Mouse (Mus musculus) forebrain, embryonic 13.5 days (tissue): ENCODE data around the gene Irf3. TPM values are rescaled to one million over a fixed set of nuclear protein-coding genes. Genes with fewer than 3 reads are reported as not detected.

ENCODE experiments used
- ATAC-seq: fragments of 200-750 bp; cut with Nextera tagmentation; 2 replicates; pipeline ENCODE4 v1.8.0; 2017
- H3K27ac ChIP-seq: fragments of 300-500 bp; sonication (generic); 2 replicates; pipeline ENCODE4 v1.5.1; 2015; ENCODE audit warnings: inconsistent platforms, mild to moderate bottlenecking, moderate library complexity
- H3K27me3 ChIP-seq: fragments of 300-500 bp; sonication (generic); 2 replicates; pipeline ENCODE4 v1.6.1; 2015; ENCODE audit warnings: mild to moderate bottlenecking, inconsistent platforms
- H3K36me3 ChIP-seq: fragments of 300-500 bp; sonication (generic); 2 replicates; pipeline ENCODE4 v1.6.1; 2015; ENCODE audit warnings: mild to moderate bottlenecking, inconsistent platforms; ENCODE audit not compliant: poor library complexity, severe bottlenecking
- H3K4me1 ChIP-seq: fragments of 300-500 bp; sonication (generic); 2 replicates; pipeline ENCODE4 v1.6.1; 2015; ENCODE audit warnings: inconsistent platforms
- H3K4me2 ChIP-seq: fragments of 300-500 bp; sonication (generic); 2 replicates; pipeline ENCODE4 v1.6.1; 2015; ENCODE audit warnings: inconsistent platforms, mild to moderate bottlenecking, moderate library complexity
- H3K4me3 ChIP-seq: fragments of 300-500 bp; sonication (generic); 2 replicates; pipeline ENCODE4 v1.5.1; 2015; ENCODE audit warnings: mild to moderate bottlenecking, inconsistent platforms
- H3K9ac ChIP-seq: fragments of 300-500 bp; sonication (generic); 2 replicates; pipeline ENCODE4 v1.6.1; 2015; ENCODE audit warnings: mild to moderate bottlenecking, inconsistent platforms
- H3K9me3 ChIP-seq: fragments of 300-500 bp; sonication (generic); replicated peaks from 2 replicates; pipeline ENCODE4 v1.6.1; 2016; ENCODE audit warnings: inconsistent platforms
- WGBS: fragments of 180-500 bp; shearing (Covaris S2); methylation state at CpG from one replicate; pipeline ENCODE4 v1.1.7; 2015; 5-methylcytosine and 5-hydroxymethylcytosine counted together
- polyA plus RNA-seq: library from polyadenylated mRNA; unstranded; fragments of >200 nt; fragmentation: Nextera tagmentation; extraction: Ambion mirVana; gene quantifications from 2 replicates; pipeline ENCODE4 v1.2.1, GENCODE M21; 2015

Irf3 gene
- polyA plus RNA-seq, 1 experiment from 2014 or later = 67.9 TPM

DNA sequence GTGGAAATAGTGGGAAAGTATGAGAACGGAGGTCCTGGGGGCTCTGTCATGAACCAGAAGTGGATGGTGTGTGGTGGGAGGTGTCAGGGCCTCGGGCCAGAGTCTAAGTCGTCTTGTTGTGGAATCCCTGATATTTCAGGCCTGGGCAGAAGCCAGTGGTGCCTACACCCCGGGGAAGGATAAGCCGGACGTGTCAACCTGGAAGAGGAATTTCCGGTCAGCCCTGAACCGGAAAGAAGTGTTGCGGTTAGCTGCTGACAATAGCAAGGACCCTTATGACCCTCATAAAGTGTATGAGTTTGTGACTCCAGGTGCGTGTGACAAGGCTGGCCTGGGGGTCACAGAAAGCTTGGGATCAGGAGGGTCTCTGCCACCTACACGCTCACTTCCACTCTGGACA lies 2.3 kb downstream of the Irf3 start:
- Histone ChIP-seq H3K9me3 (no peaks in the 10 kb centered on the region), H3K4me2 (no peak overlapping the region), H3K4me1 (peaks cover 33% of the 10 kb centered on the region), H3K36me3 (peaks cover 62% of the 10 kb centered on the region), H3K4me3 (no peak overlapping the region), H3K27ac (no peak overlapping the region), H3K9ac (no peak overlapping the region), H3K27me3 (no peaks in the 10 kb centered on the region)
- 87% methylated on average over 11 of the region's 11 CpGs for WGBS
- no peak for ATAC-seq

DNA sequence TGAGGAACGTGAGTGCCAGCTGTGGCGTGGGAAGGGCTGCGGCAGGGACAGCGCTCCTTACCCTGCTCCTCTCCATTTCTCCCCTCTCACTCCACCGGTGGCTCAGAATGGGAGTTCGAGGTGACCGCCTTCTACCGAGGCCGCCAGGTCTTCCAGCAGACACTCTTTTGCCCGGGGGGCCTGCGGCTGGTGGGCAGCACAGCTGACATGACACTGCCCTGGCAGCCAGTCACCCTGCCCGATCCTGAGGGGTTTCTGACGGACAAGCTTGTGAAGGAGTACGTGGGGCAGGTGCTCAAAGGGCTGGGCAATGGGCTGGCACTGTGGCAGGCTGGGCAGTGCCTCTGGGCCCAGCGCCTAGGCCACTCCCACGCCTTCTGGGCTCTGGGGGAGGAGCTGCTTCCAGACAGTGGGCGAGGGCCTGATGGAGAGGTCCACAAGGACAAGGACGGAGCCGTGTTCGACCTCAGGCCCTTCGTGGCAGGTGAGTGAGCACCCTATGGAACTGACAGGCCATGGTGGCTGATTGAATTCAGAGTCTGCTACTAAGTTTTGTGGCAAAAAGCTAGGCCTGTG lies 3.2 kb downstream of the Irf3 start:
- 82% methylated on average over 21 of the region's 21 CpGs for WGBS
- H3K36me3 ChIP-seq = peaks cover 62% of the 10 kb centered on the region
- no peaks in the 10 kb centered on the region for H3K9me3 ChIP-seq
- no peak for ATAC-seq
- no peak overlapping the region for H3K4me3 ChIP-seq
- no peak overlapping the region; the same call in 1 of the 2 replicates for H3K9ac ChIP-seq
- no peak overlapping the region for H3K4me2 ChIP-seq
- peaks cover 32% of the 10 kb centered on the region for H3K4me1 ChIP-seq
- H3K27ac ChIP-seq = no peak overlapping the region
- no peaks in the 10 kb centered on the region for H3K27me3 ChIP-seq

DNA sequence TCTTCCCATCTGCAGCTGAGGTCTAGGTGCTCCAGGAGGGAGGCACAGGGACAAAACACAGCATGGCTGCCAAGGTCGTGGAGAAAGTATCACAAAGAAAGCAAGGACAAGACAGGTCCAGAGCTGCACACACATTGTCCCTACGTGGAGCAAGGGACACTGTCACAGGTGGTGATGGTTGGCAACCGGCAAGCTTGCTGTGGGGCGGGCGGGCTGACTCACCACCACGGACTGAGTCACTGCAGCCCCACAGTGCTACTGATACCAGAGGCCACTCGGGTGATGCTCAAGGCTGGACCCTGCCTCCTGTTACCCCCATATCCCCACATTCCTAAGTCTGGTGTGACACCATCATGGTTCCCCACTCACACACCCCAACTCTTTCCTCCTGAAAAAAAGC lies 5.0 kb downstream of the Irf3 start:
- Histone ChIP-seq H3K27me3 (no peaks in the 10 kb centered on the region), H3K4me1 (peaks cover 18% of the 10 kb centered on the region), H3K36me3 (peaks cover 79% of the 10 kb centered on the region), H3K27ac (no peak overlapping the region), H3K9me3 (no peaks in the 10 kb centered on the region), H3K4me2 (no peak overlapping the region), H3K4me3 (no peak overlapping the region), H3K9ac (no peak overlapping the region)
- ATAC-seq = no peak
- WGBS = 91% methylated on average over 7 of the region's 7 CpGs

DNA sequence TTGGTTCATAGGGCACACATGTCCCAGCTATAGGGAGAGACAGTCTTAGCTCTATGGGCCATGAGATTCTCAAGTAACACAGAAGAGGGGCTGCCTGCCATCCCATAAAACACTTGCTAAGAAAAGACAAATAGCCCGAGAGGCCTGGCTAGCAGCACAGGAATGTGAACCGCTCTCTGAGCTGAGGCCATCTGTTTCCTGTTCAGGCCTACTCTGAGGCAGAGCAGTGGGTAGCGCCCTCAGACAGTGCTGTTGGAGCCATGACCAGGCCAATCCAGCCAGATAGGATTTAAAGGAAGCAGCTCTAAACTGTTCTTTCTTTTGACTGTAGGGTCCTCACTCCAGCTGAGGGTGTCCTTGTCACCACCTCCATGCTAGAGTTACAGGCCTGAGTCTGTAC lies 7.1 kb downstream of the Irf3 start:
- Histone ChIP-seq H3K36me3 (peaks cover 100% of the 10 kb centered on the region), H3K4me2 (no peak overlapping the region), H3K4me3 (no peak overlapping the region), H3K9me3 (no peaks in the 10 kb centered on the region), H3K9ac (no peak overlapping the region), H3K4me1 (peaks cover 2% of the 10 kb centered on the region), H3K27me3 (no peaks in the 10 kb centered on the region), H3K27ac (no peak overlapping the region)
- 92% methylated on average over 3 of the region's 3 CpGs for WGBS
- ATAC-seq = no peak

DNA sequence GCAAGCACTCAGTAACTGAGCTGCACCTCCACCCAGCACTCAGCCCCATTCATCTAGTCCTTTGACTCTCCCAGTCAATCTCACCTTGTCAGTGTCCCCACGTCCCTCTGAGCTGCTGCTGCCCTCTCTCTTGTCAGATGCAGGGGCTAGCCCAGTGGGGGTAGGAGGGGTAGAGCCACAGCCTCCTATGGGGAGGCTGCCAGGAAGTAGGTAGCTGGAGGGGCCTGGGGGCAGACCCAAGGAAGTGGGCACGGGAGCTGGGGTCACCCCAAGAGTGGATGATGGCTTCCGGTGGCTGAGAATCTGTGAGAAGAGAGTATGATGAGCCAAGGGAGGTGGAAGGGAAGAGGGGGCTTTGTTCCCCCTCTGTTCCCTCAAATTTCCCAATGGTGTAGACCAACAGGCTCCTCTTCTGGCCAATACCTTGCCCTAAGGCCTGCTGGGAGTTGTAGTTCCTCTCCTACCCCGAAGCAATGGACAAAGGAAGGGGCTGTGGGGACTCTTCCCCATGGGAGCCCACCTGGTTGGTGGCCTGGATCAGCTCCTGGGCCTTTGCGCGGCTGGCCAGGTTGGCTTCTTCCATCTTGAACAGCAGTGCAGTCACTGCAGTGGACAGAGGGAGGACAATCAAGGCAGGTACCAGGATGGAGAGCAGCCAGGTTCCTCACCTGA lies 8.0 kb downstream of the Irf3 start:
- WGBS = 91% methylated on average over 6 of the region's 6 CpGs
- Histone ChIP-seq H3K9me3 (no peaks in the 10 kb centered on the region), H3K9ac (no peak overlapping the region), H3K36me3 (peaks cover 100% of the 10 kb centered on the region), H3K27me3 (no peaks in the 10 kb centered on the region), H3K4me1 (peaks cover 2% of the 10 kb centered on the region; the same call in 1 of the 2 replicates), H3K4me2 (no peak overlapping the region), H3K27ac (no peak overlapping the region), H3K4me3 (no peak overlapping the region)
- no peak for ATAC-seq

DNA sequence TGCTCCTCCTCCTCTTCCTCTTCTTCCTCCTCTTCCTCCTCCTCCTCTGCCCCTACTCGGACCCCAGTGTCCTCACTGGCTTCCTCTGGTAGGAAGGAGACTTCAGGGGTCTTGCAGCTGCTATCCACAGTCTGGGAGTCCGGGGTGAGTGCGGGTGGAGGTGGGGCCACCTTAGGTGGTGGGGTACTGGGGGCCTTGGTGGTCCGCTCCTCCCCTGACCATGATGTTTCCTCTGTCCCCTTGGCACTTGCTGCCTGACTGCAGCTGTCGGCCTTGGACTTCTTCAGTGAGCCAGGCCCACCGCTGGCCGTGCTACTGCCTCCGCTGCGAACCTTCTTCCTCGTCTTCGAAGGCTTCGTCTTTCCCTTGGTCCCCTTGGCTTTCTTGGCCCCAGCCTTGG lies 9.1 kb downstream of the Irf3 start:
- Histone ChIP-seq H3K4me1 (no peaks in the 10 kb centered on the region), H3K9ac (no peak overlapping the region), H3K4me2 (no peak overlapping the region), H3K4me3 (no peak overlapping the region), H3K27me3 (no peaks in the 10 kb centered on the region), H3K9me3 (no peaks in the 10 kb centered on the region), H3K36me3 (peaks cover 98% of the 10 kb centered on the region), H3K27ac (no peak overlapping the region)
- ATAC-seq = no peak
- WGBS = 97% methylated on average over 12 of the region's 12 CpGs

DNA sequence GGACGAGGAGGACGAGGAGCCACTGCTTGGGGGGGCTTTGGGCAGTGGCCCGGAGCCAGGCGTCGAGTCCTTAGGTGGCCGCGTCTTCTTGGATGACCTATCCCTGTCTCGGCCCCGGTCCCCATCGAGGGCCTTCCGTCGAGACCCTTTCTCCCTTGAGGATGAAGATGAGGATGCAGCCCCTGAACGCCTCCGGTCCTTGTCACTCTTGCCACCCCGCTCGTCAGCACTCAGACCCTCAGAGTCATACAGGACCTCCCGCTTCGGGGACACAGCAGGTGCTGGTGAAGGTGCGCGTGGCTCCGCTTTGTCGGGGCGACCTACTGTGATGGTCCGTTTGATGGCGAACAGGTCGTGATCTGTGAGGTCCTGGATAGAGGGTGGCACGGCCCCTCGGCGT lies 9.7 kb downstream of the Irf3 start:
- Histone ChIP-seq H3K9me3 (no peaks in the 10 kb centered on the region), H3K36me3 (peaks cover 98% of the 10 kb centered on the region), H3K4me2 (no peak overlapping the region), H3K4me3 (no peak overlapping the region), H3K27me3 (no peaks in the 10 kb centered on the region), H3K27ac (no peak overlapping the region), H3K4me1 (no peaks in the 10 kb centered on the region), H3K9ac (no peak overlapping the region)
- no peak for ATAC-seq
- 97% methylated on average over 29 of the region's 29 CpGs for WGBS

DNA sequence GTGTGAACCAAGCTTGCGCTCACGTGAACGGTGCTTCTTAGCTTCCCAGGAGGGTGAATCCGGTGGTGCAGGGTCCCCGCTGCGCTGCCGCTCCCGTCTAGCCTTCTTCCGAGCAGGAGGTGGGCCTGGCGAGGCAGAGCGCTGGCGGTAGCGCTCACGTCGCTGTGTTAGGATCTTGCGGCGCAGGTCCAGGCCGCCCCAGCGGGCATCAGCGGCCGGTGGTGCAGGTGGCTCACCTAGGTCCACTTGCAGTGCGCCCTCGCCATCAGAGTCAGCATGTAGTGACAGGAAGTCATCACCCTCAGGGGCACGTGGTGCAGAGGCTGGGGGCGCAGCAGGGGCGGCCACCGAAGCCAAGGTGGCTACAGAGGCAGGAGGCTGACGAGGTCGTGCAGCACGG lies 10.4 kb downstream of the Irf3 start:
- Histone ChIP-seq H3K9ac (no peak overlapping the region), H3K27me3 (no peaks in the 10 kb centered on the region), H3K9me3 (no peaks in the 10 kb centered on the region), H3K4me2 (no peak overlapping the region), H3K4me1 (no peaks in the 10 kb centered on the region), H3K36me3 (peaks cover 98% of the 10 kb centered on the region), H3K27ac (no peak overlapping the region), H3K4me3 (no peak overlapping the region)
- WGBS = 94% methylated on average over 30 of the region's 30 CpGs
- no peak for ATAC-seq

DNA sequence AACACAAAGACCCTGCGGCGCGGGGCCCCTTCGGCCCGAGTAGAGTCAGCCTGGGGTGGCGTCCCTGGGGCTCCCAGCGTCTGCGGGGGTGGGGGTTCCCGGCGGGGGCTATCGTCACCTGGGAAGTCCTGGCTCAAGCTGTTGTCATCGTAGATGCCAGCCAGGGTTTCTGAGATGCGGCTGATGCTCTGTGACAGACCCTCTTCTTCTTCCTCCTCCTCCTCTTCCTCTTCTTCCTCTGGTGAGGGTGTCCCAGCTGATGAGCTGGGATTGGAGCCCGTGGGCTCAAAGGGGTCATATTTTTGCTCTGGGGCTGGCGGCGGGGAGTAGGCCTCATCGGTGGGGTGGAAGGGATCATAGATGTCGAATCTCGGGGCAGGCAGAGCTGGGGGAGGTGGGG lies 11.0 kb downstream of the Irf3 start:
- H3K9ac ChIP-seq = 0 out of 2 replicates have a peak overlapping the region, but pooled peaks have one; percentile 5
- H3K9me3 ChIP-seq = no peaks in the 10 kb centered on the region
- no peak for ATAC-seq
- H3K4me1 ChIP-seq = 0 out of 2 replicates have a peak, but pooled peaks cover under 1% of the 10 kb centered on the region
- no peak overlapping the region for H3K27ac ChIP-seq
- H3K4me2 ChIP-seq = no peak overlapping the region
- no peak overlapping the region for H3K4me3 ChIP-seq
- peaks cover 98% of the 10 kb centered on the region for H3K36me3 ChIP-seq
- 97% methylated on average over 19 of the region's 19 CpGs for WGBS
- H3K27me3 ChIP-seq = no peaks in the 10 kb centered on the region

DNA sequence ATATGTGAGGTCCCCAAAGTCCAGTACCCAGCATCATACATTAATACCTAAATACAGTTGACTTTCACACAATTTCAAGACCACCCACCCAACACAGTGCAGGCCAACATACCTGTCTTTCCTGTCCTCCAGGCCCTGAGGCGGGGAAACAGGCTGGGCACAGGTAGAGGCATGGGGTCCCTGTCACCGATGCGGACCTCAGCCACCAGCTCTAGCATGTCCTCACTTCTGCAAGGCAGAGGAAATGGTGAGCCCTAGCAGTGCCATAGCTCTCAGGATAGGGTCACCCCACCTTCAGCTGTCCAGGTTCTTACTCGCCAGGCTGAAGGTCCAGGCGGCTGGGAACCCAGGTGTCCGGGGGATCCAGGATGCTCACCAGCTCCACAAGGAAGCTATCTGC lies 14.6 kb downstream of the Irf3 start:
- Histone ChIP-seq H3K36me3 (peaks cover 65% of the 10 kb centered on the region), H3K4me3 (peak overlapping the region; percentile 1; the same call in 1 of the 2 replicates), H3K4me2 (no peak overlapping the region), H3K9me3 (no peaks in the 10 kb centered on the region), H3K27me3 (no peaks in the 10 kb centered on the region), H3K4me1 (peaks cover 24% of the 10 kb centered on the region), H3K9ac (no peak overlapping the region), H3K27ac (no peak overlapping the region)
- no peak for ATAC-seq
- WGBS = 96% methylated on average over 6 of the region's 6 CpGs

DNA sequence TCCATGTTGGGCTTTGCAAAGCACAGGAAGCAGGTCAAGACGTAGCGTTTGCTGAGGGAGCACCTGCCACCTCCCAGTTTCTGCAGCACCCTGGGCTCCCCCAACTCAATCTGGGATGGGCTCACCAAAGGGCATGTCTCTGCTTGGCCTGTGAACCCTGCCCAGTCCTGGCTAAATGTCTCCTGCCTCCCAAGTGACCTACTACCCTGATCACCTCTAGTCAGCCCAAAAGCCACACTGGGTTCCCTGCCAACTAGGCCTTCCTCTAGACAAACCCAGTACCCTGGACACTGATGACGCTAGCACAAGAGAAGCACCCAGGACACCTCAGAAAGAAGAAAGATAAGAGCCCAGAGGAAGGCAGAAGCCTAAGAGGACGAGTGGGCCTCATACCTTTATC lies 15.4 kb downstream of the Irf3 start:
- H3K4me2 ChIP-seq = no peak overlapping the region
- H3K4me3 ChIP-seq = no peak overlapping the region
- WGBS = 84% methylated on average over 4 of the region's 4 CpGs
- no peak for ATAC-seq
- H3K36me3 ChIP-seq = peaks cover 57% of the 10 kb centered on the region
- H3K27ac ChIP-seq = no peak overlapping the region
- peaks cover 1% of the 10 kb centered on the region; the same call in 1 of the 2 replicates for H3K27me3 ChIP-seq
- H3K9ac ChIP-seq = no peak overlapping the region
- peaks cover 31% of the 10 kb centered on the region for H3K4me1 ChIP-seq
- no peaks in the 10 kb centered on the region for H3K9me3 ChIP-seq

DNA sequence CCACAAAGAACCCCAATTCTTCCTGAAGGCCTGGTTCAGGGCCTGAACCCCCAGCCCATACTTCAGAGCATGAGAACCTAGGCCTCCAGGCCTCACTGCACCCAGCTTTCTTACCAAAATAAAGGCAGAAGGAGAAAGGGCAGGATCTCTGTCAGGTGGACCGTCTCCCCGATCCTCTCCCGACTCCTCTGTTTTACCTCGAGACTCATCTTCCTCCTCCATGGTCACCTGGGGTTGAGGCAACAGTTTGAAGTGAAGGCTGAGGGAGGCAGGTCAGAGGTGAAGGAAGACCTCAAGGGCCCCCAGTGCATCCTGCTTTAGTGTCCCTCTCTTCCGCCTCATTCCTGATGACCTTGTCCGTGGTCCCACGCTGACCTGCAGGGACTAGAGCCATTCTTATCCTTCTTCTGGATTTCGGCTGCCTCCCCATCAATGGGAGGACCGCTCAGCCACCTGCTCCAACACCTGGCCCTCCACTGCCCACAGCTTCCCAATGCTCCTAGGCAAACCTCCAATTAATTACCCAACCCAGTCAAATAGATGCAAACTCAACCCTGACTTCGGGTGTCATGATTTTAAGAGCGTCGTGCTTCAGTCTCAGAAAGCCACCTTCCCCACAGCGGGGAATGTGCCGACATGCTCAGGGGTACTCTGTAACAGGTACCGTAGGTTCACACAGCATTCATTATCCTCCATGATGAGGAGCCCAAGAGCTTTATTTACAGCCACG lies 16.1 kb downstream of the Irf3 start:
- no peak for ATAC-seq
- peaks cover 7% of the 10 kb centered on the region; the same call in 1 of the 2 replicates for H3K27me3 ChIP-seq
- peaks cover 37% of the 10 kb centered on the region for H3K4me1 ChIP-seq
- WGBS = 96% methylated on average over 16 of the region's 16 CpGs
- no peak overlapping the region for H3K27ac ChIP-seq
- H3K4me2 ChIP-seq = no peak overlapping the region
- 0 out of 2 replicates have a peak overlapping the region, but pooled peaks have one; percentile 12 for H3K9ac ChIP-seq
- no peaks in the 10 kb centered on the region for H3K9me3 ChIP-seq
- peaks cover 50% of the 10 kb centered on the region for H3K36me3 ChIP-seq
- H3K4me3 ChIP-seq = 0 out of 2 replicates have a peak overlapping the region, but pooled peaks have one; percentile 3
